Mouse (Mus musculus): ENCODE measurements at regions not wholly inside any gene's neighbourhood (a gene's known extent, or its start where the extent isn't known, plus 50 kb on each side); places are given as distances from the start of the nearest gene placed in this dataset.

- DNase-seq (ENCODE audit: low spot score), result no peak
Measured at GRCm38 (mm10) chr11:31721908-31722307, 50.2 kb upstream of the Bod1 start.

- no peak for DNase-seq (ENCODE audit: low spot score)
Measured at GRCm38 (mm10) chr11:31724506-31724905, 52.8 kb upstream of the Bod1 start.

GRCm38 (mm10) chr11:31725936-31726647 lies 54.4 kb upstream of the Bod1 start:
- DNase-seq (ENCODE audit: low spot score), result no peak

GRCm38 (mm10) chr11:31727289-31727688 lies 55.6 kb upstream of the Bod1 start:
- no peak for DNase-seq (ENCODE audit: low spot score)

GRCm38 (mm10) chr11:31729728-31730127 lies 58.0 kb upstream of the Bod1 start:
- no peak for DNase-seq (ENCODE audit: low spot score)

GRCm38 (mm10) chr11:31730181-31730580 lies 58.5 kb upstream of the Bod1 start:
- DNase-seq (ENCODE audit: low spot score), result no peak

- no peak for DNase-seq (ENCODE audit: low spot score)
Measured at GRCm38 (mm10) chr11:31730680-31731079, 59.0 kb upstream of the Bod1 start.

GRCm38 (mm10) chr11:31731459-31731858 lies 59.8 kb upstream of the Bod1 start:
- no peak for DNase-seq (ENCODE audit: low spot score)

- DNase-seq (ENCODE audit: low spot score), result no peak
Measured at GRCm38 (mm10) chr11:31732342-31732741, 60.7 kb upstream of the Bod1 start.

- DNase-seq (ENCODE audit: low spot score), result no peak
Measured at GRCm38 (mm10) chr11:31732958-31733357, 61.3 kb upstream of the Bod1 start.

GRCm38 (mm10) chr11:31734091-31734490 lies 62.4 kb upstream of the Bod1 start:
- DNase-seq (ENCODE audit: low spot score), result no peak

- no peak for DNase-seq (ENCODE audit: low spot score)
Measured at GRCm38 (mm10) chr11:31735257-31735656, 63.6 kb upstream of the Bod1 start.

- no peak for DNase-seq (ENCODE audit: low spot score)
Measured at GRCm38 (mm10) chr11:31736086-31736485, 64.4 kb upstream of the Bod1 start.

GRCm38 (mm10) chr11:31736556-31737089 lies 64.9 kb upstream of the Bod1 start:
- DNase-seq (ENCODE audit: low spot score), result no peak

GRCm38 (mm10) chr11:31738148-31739021 lies 66.7 kb upstream of the Bod1 start:
- no peak for DNase-seq (ENCODE audit: low spot score)

GRCm38 (mm10) chr11:31740409-31740808 lies 68.7 kb upstream of the Bod1 start:
- DNase-seq (ENCODE audit: low spot score), result no peak

- no peak for DNase-seq (ENCODE audit: low spot score)
Measured at GRCm38 (mm10) chr11:31742160-31742559, 70.5 kb upstream of the Bod1 start.

- no peak for DNase-seq (ENCODE audit: low spot score)
Measured at GRCm38 (mm10) chr11:31744076-31744785, 72.5 kb upstream of the Bod1 start.

- no peak for DNase-seq (ENCODE audit: low spot score)
Measured at GRCm38 (mm10) chr11:31745028-31745865, 73.6 kb upstream of the Bod1 start.

GRCm38 (mm10) chr11:31745866-31746248 lies 74.2 kb upstream of the Bod1 start:
- no peak for DNase-seq (ENCODE audit: low spot score)

- no peak for DNase-seq (ENCODE audit: low spot score)
Measured at GRCm38 (mm10) chr11:31746488-31746887, 74.8 kb upstream of the Bod1 start.

- DNase-seq (ENCODE audit: low spot score), result no peak
Measured at GRCm38 (mm10) chr11:31746939-31747338, 75.3 kb upstream of the Bod1 start.

Measured in layer of hippocampus, adult 11-12 months (tissue).